Mouse (Mus musculus): ENCODE data around the gene Tmem217.
"Not testable (repeated sequence)": the region's sequence is repeated elsewhere in the genome, so short reads cannot be mapped to it uniquely, and the experiment has no call there.

- TF ChIP-seq POLR2A (IDR thresholded peaks at IDR 0.05; ENCODE audit: control insufficient read depth, low read depth, low read length); CTCF (IDR thresholded peaks at IDR 0.05; ENCODE audit: control insufficient read depth, insufficient read depth, insufficient replicate concordance, low read depth, low read length): not testable (repeated sequence)
Observed at GRCm38 (mm10) chr17:29518665-29519064, 33.5 kb downstream of the Tmem217 start.

Measured in testis, adult 2 months (tissue).